In the genomic region with DNA sequence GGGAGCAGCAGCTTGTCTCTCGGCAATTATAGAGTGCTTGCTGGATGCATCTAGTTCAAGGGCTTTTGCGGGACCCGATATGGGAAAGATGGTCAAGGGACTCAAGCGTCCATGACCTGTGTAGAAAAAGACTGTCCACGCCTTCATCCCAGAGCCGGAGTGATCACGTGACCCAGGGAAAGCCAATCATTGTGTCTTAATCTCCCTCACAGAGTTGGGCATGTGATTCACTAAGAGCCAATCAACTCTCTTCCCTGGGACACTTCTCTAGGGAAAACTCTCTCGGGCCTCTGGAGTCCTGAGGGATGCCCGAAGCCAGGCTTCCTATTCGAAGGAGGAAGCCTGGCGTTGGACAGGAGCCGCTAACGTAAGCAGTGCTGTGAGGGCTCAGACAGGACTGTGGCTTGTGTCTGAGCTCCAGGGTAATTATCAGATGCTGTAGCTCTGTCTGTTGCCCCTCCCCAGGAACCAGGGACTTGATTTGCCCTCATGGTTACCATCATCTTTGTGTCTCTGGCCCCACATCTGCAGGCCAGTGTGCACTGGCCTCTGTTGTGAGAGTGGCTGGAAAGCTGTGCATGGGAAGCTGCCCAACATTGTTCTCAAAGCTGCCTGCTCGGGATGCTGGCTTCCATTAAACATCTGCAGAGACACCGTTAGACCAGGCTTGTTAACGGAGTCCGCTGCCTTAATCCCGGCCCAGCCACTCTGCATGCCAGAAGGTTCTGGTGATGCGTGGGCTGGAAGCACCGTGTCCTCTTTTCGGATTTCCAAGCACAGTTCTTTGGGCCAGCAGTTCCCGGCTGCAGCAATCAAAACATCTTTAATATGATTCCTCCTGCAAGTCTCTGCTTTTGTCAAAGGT, we compare ENCODE assay signal across 19 mouse cellular contexts. TPM values are rescaled to one million over a fixed set of nuclear protein-coding genes. Genes with fewer than 3 reads are reported as not detected.
DNase-seq lines count a peak whose midpoint lies in the region; ATAC-seq and TF ChIP-seq lines count a peak whose summit lies in the region.
"Had no signal": no experiment of that assay in that cellular context is flagged by ENCODE, and none has a peak within 500 bp of the region (broad histone marks: within the 10 kb centered on the region; RNA-seq: fewer than 3 reads in every experiment).

No protein-coding gene starts in this region.

- H3K4me1 ChIP-seq in midbrain, embryonic 11.5 days (ENCODE audit: control insufficient read depth, insufficient read depth, low read length), result no peaks in the 10 kb centered on the region
- H3K4me1 ChIP-seq in midbrain, postnatal 0 days (ENCODE audit: insufficient read depth, low read length), result no peaks in the 10 kb centered on the region
- H3K4me1 ChIP-seq in kidney, embryonic 14.5 days (ENCODE audit: control insufficient read depth, insufficient read depth, low read length), result no peaks in the 10 kb centered on the region
- H3K4me1 ChIP-seq: embryonic facial prominence, embryonic 12.5 days; hindbrain, embryonic 12.5 days; lung, embryonic 15.5 days; midbrain, embryonic 10.5 days had no signal

- intact Hi-C loops in gastrocnemius, postnatal 36 days (cut with DNase I), result no loop called here

- no peak overlapping the region for H3K4me2 ChIP-seq in midbrain, embryonic 11.5 days
- no peak overlapping the region for H3K4me2 ChIP-seq in midbrain, postnatal 0 days (ENCODE audit: low read depth, low read length, poor library complexity, severe bottlenecking)
- H3K4me2 ChIP-seq in kidney, embryonic 14.5 days (replicated peaks; ENCODE audit: low read depth, low read length), result no peak overlapping the region
- H3K4me2 ChIP-seq: embryonic facial prominence, embryonic 12.5 days; hindbrain, embryonic 12.5 days; lung, embryonic 15.5 days had no signal

- no peak for ATAC-seq in midbrain, embryonic 11.5 days (ENCODE audit: low FRiP score)
- no peak for ATAC-seq in midbrain, postnatal 0 days (ENCODE audit: low FRiP score)
- no peak for ATAC-seq in kidney, embryonic 14.5 days (ENCODE audit: low FRiP score, low TSS enrichment)
- ATAC-seq: CD4-positive, CD25-positive, alpha-beta regulatory T cell, adult 4 months; forebrain, embryonic 16.5 days; Patski had no signal

- 79% methylated on average over 22 of the region's 22 CpGs for WGBS in midbrain, embryonic 11.5 days
- 77% methylated on average over 22 of the region's 22 CpGs for WGBS in midbrain, postnatal 0 days
- WGBS in kidney, embryonic 14.5 days, result 81% methylated on average over 22 of the region's 22 CpGs

- no peak overlapping the region for H3K27ac ChIP-seq in midbrain, embryonic 11.5 days (ENCODE audit: low read depth, low read length)
- no peak overlapping the region for H3K27ac ChIP-seq in midbrain, postnatal 0 days (ENCODE audit: low read depth, low read length)
- H3K27ac ChIP-seq in kidney, embryonic 14.5 days (ENCODE audit: low read depth, low read length), result no peak overlapping the region
- H3K27ac ChIP-seq: embryonic facial prominence, embryonic 12.5 days; hindbrain, embryonic 12.5 days; liver, embryonic 14.5 days; lung, embryonic 15.5 days; midbrain, embryonic 10.5 days had no signal

- H3K27me3 ChIP-seq in midbrain, embryonic 11.5 days (ENCODE audit: control insufficient read depth, insufficient read depth, low read length), result no peaks in the 10 kb centered on the region
- H3K27me3 ChIP-seq in midbrain, postnatal 0 days (ENCODE audit: insufficient read depth, low read length), result no peaks in the 10 kb centered on the region
- H3K27me3 ChIP-seq in kidney, embryonic 14.5 days (ENCODE audit: control insufficient read depth, insufficient read depth, low read length), result no peaks in the 10 kb centered on the region
- H3K27me3 ChIP-seq: embryonic facial prominence, embryonic 12.5 days had no signal

- no peaks in the 10 kb centered on the region for H3K36me3 ChIP-seq in midbrain, embryonic 11.5 days (ENCODE audit: control insufficient read depth, insufficient read depth, low read length)
- H3K36me3 ChIP-seq in midbrain, postnatal 0 days (ENCODE audit: insufficient read depth, low read length), result no peaks in the 10 kb centered on the region
- H3K36me3 ChIP-seq in kidney, embryonic 14.5 days (ENCODE audit: control insufficient read depth, insufficient read depth, low read length), result no peaks in the 10 kb centered on the region
- H3K36me3 ChIP-seq: embryonic facial prominence, embryonic 12.5 days; hindbrain, embryonic 12.5 days; lung, embryonic 15.5 days; midbrain, embryonic 10.5 days had no signal

- TF ChIP-seq CTCF in midbrain, postnatal 0 days (IDR thresholded peaks at IDR 0.05), result no peak

- no peak overlapping the region for H3K9ac ChIP-seq in midbrain, embryonic 11.5 days (ENCODE audit: low read length)
- H3K9ac ChIP-seq in midbrain, postnatal 0 days (replicated peaks; ENCODE audit: low read length, poor library complexity, severe bottlenecking), result no peak overlapping the region
- H3K9ac ChIP-seq in kidney, embryonic 14.5 days (ENCODE audit: low read depth, low read length), result no peak overlapping the region
- H3K9ac ChIP-seq: embryonic facial prominence, embryonic 12.5 days; hindbrain, embryonic 12.5 days; liver, embryonic 14.5 days; lung, embryonic 15.5 days had no signal

- peak; percentile 39 for DNase-seq in gastrocnemius, adult 18-20 months (ENCODE audit: low spot score)
- DNase-seq in gastrocnemius, postnatal 36 days, result no peak
- peak; percentile 75 for DNase-seq in midbrain, embryonic 11.5 days (ENCODE audit: low spot score, missing footprints)
- DNase-seq in midbrain, postnatal 0 days (ENCODE audit: low spot score), result no peak
- DNase-seq in R1 (ENCODE audit: low read depth, low spot score), result peak; percentile 97
- peak; percentile 56 for DNase-seq in gastrocnemius, postnatal 25 days
- DNase-seq in right cerebral cortex, adult 2 months (ENCODE audit: low spot score in 2 of 2), result no peak
- DNase-seq: layer of hippocampus, postnatal 36 days; thymus, adult 18-20 months had no signal

- H3K4me3 ChIP-seq in midbrain, embryonic 11.5 days (ENCODE audit: low read depth, low read length), result no peak overlapping the region
- no peak overlapping the region for H3K4me3 ChIP-seq in midbrain, postnatal 0 days (ENCODE audit: low read depth, low read length)
- H3K4me3 ChIP-seq in kidney, embryonic 14.5 days (ENCODE audit: low read length), result no peak overlapping the region
- H3K4me3 ChIP-seq: embryonic facial prominence, embryonic 12.5 days; hindbrain, embryonic 12.5 days; lung, embryonic 15.5 days; midbrain, embryonic 10.5 days had no signal

- H3K9me3 ChIP-seq in midbrain, embryonic 11.5 days (ENCODE audit: control insufficient read depth, low read length), result no peaks in the 10 kb centered on the region
- no peaks in the 10 kb centered on the region for H3K9me3 ChIP-seq in midbrain, postnatal 0 days (ENCODE audit: low read length)
- no peaks in the 10 kb centered on the region for H3K9me3 ChIP-seq in kidney, embryonic 14.5 days (ENCODE audit: control insufficient read depth, low read length)
- H3K9me3 ChIP-seq: embryonic facial prominence, embryonic 12.5 days; hindbrain, embryonic 12.5 days; lung, embryonic 15.5 days; midbrain, embryonic 10.5 days had no signal

RNA-seq across cellular contexts. Expression of a gene that starts 9.2 kb away (rescaled TPM):
- total RNA-seq in gastrocnemius, adult 18-20 months (2021), result 10 to 100 TPM; 25.9 to 30.7 TPM
- total RNA-seq in gastrocnemius, postnatal 36 days (2021), result 10 to 100 TPM; 28.6 to 30.1 TPM
- 0.10 TPM in 1 of 2 replicates, not detected in the other for polyA plus RNA-seq in midbrain, embryonic 11.5 days (2014; fragmentation: Nextera tagmentation; extraction: Ambion mirVana)
- 0.60 and 1.5 TPM in 2 replicates for total RNA-seq in midbrain, postnatal 0 days (2014; rRNA removed)
- polyA plus RNA-seq in midbrain, postnatal 0 days (2015; fragmentation: Nextera tagmentation; extraction: Ambion mirVana), result 0.29 and 0.37 TPM in 2 replicates
- total RNA-seq in gastrocnemius, postnatal 25 days (2021), result 10 to 100 TPM; 33.0 to 38.1 TPM
- polyA plus RNA-seq in kidney, embryonic 14.5 days (2014; fragmentation: Nextera tagmentation; extraction: Ambion mirVana), result 0.10 TPM in 1 of 2 replicates, not detected in the other
- total RNA-seq: monocyte, adult 5-6 weeks had no signal

RNA-seq across cellular contexts. Expression of a gene that starts 59.4 kb away (rescaled TPM):
- total RNA-seq in gastrocnemius, adult 18-20 months (2021), result 1 to 10 TPM; 4.5 to 5.5 TPM
- total RNA-seq in gastrocnemius, postnatal 36 days (2021), result 1 to 10 TPM; 4.0 to 4.9 TPM
- 64.3 and 67.4 TPM in 2 replicates for polyA plus RNA-seq in midbrain, embryonic 11.5 days (2014; fragmentation: Nextera tagmentation; extraction: Ambion mirVana)
- total RNA-seq in midbrain, postnatal 0 days (2014; rRNA removed), result 190 and 202 TPM in 2 replicates
- polyA plus RNA-seq in midbrain, postnatal 0 days (2015; fragmentation: Nextera tagmentation; extraction: Ambion mirVana), result 181 and 183 TPM in 2 replicates
- total RNA-seq in gastrocnemius, postnatal 25 days (2021), result 1 to 10 TPM; 4.7 to 4.8 TPM
- polyA plus RNA-seq in kidney, embryonic 14.5 days (2014; fragmentation: Nextera tagmentation; extraction: Ambion mirVana), result 34.5 and 57.0 TPM in 2 replicates
- total RNA-seq: monocyte, adult 5-6 weeks had no signal

Comparison
In these comparisons a context has a peak if more than half of its experiments do, and no peak if none do; other contexts are left out.
1. DNase-seq: peak in gastrocnemius, adult 18-20 months (single experiment), midbrain, embryonic 11.5 days (single experiment), R1 (single experiment) and gastrocnemius, postnatal 25 days (single experiment); none in gastrocnemius, postnatal 36 days (0 of 2), midbrain, postnatal 0 days (single experiment) and right cerebral cortex, adult 2 months (0 of 2).
2. RNA of a gene that starts 9.2 kb away (total RNA-seq): 33.0 to 38.1 TPM in gastrocnemius, postnatal 25 days, 25.9 to 30.7 TPM in gastrocnemius, adult 18-20 months and 28.6 to 30.1 TPM in gastrocnemius, postnatal 36 days; 0.60 to 1.5 TPM in midbrain, postnatal 0 days; every median in the first group is over 10 times any median in the second.
3. RNA of a gene that starts 59.4 kb away (total RNA-seq): 190 to 202 TPM in midbrain, postnatal 0 days; 4.5 to 5.5 TPM in gastrocnemius, adult 18-20 months, 4.0 to 4.9 TPM in gastrocnemius, postnatal 36 days and 4.7 to 4.8 TPM in gastrocnemius, postnatal 25 days; every median in the first group is over 10 times any median in the second.